Mouse (Mus musculus): ENCODE measurements around the gene Fxyd4. TPM values are rescaled to one million over a fixed set of nuclear protein-coding genes. Genes with fewer than 3 reads are reported as not detected.

Fxyd4 gene
- polyA plus RNA-seq, 1 experiment from 2014 or later = 4.2 TPM

DNA sequence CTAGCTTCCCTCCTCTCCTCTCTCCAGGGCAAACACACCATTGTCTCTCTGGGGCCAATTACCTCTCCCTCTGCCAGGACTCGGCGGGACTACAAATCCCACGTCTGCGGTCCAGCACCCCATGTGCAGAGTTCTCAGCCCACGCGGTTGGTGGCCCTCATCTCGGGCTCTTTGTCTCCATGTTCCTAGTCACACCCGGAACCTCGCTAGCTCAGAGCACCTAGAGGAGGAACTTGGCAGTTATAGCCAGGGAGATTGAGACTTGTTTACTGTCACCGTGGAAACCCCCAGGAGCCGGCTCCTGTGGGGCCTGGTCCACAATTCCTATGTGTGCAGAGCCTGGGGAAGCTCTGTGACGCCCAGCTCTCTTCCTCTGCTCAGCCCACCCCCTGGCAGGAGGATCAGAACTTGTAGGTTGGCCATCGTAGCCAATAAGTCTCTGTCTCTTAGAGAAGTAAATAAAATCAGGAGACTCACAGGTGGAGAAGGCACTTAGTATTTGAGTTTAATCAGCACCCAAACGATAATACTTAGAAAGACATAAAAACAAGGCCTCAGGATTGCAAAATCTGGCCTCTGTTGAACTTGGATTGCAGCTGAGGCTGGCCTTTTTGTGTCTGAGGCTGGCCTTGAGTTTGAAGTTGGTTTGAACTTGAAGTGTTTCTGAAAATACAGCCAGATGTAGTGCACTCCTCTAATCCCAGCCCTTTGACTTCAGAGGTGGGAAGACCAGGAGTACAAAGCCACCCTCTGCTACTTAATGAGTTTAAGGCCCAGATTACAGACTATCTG lies 45.9 kb downstream of the Fxyd4 start:
- H3K36me3 ChIP-seq (ENCODE audit: control insufficient read depth, insufficient read depth, low read length) = no peaks in the 10 kb centered on the region
- H3K27me3 ChIP-seq (ENCODE audit: control insufficient read depth, insufficient read depth, low read length) = no peaks in the 10 kb centered on the region
- H3K9me3 ChIP-seq (ENCODE audit: control insufficient read depth, low read length) = no peaks in the 10 kb centered on the region
- WGBS = 37% methylated on average over 14 of the region's 14 CpGs
- H3K27ac ChIP-seq (replicated peaks) = peak overlapping the region; percentile 45; the same call in 1 of the 2 replicates
- ATAC-seq (ENCODE audit: low FRiP score, low TSS enrichment) = peak; percentile 91
- peak; percentile 62 for DNase-seq (ENCODE audit: low spot score)
- 0 out of 2 replicates have a peak overlapping the region, but pooled peaks have one; percentile 5 for H3K4me2 ChIP-seq (replicated peaks; ENCODE audit: low read depth)
- no peak overlapping the region for H3K9ac ChIP-seq (ENCODE audit: low read length)
- H3K4me1 ChIP-seq (replicated peaks; ENCODE audit: control insufficient read depth, insufficient read depth) = no peaks in the 10 kb centered on the region
- TF ChIP-seq CTCF (IDR thresholded peaks at IDR 0.05; ENCODE audit: low read depth) (peak; percentile 8; the same call in 1 of the 2 replicates), EP300 (optimal IDR thresholded peaks at IDR 0.05) (no peak)
- H3K4me3 ChIP-seq (ENCODE audit: low read depth, low read length) = no peak overlapping the region

- no peak for TF ChIP-seq CTCF (IDR thresholded peaks at IDR 0.05; ENCODE audit: low read depth)
- no peak for TF ChIP-seq EP300 (optimal IDR thresholded peaks at IDR 0.05)
- 70% methylated on average over 6 of the region's 6 CpGs for WGBS
- ATAC-seq (ENCODE audit: low FRiP score, low TSS enrichment) = no peak
- H3K36me3 ChIP-seq (ENCODE audit: control insufficient read depth, insufficient read depth, low read length) = no peaks in the 10 kb centered on the region
- DNase-seq (ENCODE audit: low spot score) = no peak
- no peak overlapping the region for H3K4me2 ChIP-seq (replicated peaks; ENCODE audit: low read depth)
- H3K27me3 ChIP-seq (ENCODE audit: control insufficient read depth, insufficient read depth, low read length) = no peaks in the 10 kb centered on the region
- no peaks in the 10 kb centered on the region for H3K9me3 ChIP-seq (ENCODE audit: control insufficient read depth, low read length)
- no peaks in the 10 kb centered on the region for H3K4me1 ChIP-seq (replicated peaks; ENCODE audit: control insufficient read depth, insufficient read depth)
- no peak overlapping the region for H3K27ac ChIP-seq (replicated peaks)
- H3K4me3 ChIP-seq (ENCODE audit: low read depth, low read length) = no peak overlapping the region
- H3K9ac ChIP-seq (ENCODE audit: low read length) = no peak overlapping the region
Observed at GRCm38 (mm10) chr6:117890257-117890656, 47.2 kb downstream of the Fxyd4 start.

DNA sequence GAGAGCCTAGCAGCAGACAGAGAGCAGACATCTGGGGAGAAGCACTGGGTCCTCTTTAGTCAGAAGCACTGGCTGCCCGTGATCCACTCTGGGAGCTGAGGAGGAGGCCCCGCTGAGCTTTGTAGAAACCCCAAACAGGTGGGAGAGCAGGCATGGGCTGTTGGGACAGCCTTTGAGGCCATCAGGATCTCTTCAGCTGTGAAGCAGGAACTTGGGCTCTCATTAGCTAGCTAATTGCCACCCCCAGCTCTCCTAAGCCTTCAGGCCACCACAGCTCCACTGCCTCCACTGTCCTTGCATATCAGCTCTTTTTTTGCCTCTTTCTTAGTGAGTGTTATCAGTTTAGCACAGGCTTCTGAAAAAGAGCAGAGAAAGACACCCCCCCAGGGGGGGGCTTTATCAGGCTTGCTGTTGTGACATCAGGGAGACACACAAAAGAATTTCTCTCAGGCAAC lies 48.8 kb downstream of the Fxyd4 start:
- no peak for DNase-seq (ENCODE audit: low spot score)
- H3K4me3 ChIP-seq (ENCODE audit: low read depth, low read length) = no peak overlapping the region
- H3K27ac ChIP-seq (replicated peaks) = no peak overlapping the region
- H3K4me2 ChIP-seq (replicated peaks; ENCODE audit: low read depth) = no peak overlapping the region
- WGBS = 46% methylated on average over 2 of the region's 2 CpGs
- no peaks in the 10 kb centered on the region for H3K4me1 ChIP-seq (replicated peaks; ENCODE audit: control insufficient read depth, insufficient read depth)
- no peak for ATAC-seq (ENCODE audit: low FRiP score, low TSS enrichment)
- no peaks in the 10 kb centered on the region for H3K36me3 ChIP-seq (ENCODE audit: control insufficient read depth, insufficient read depth, low read length)
- H3K9me3 ChIP-seq (ENCODE audit: control insufficient read depth, low read length) = no peaks in the 10 kb centered on the region
- TF ChIP-seq CTCF (IDR thresholded peaks at IDR 0.05; ENCODE audit: low read depth) (no peak), EP300 (optimal IDR thresholded peaks at IDR 0.05) (no peak)
- no peak overlapping the region for H3K9ac ChIP-seq (ENCODE audit: low read length)
- no peaks in the 10 kb centered on the region for H3K27me3 ChIP-seq (ENCODE audit: control insufficient read depth, insufficient read depth, low read length)

- 27% methylated on average over 1 of the region's 1 CpGs for WGBS
- no peak for ATAC-seq (ENCODE audit: low FRiP score, low TSS enrichment)
- Histone ChIP-seq H3K27ac (replicated peaks) (no peak overlapping the region), H3K4me3 (ENCODE audit: low read depth, low read length) (no peak overlapping the region), H3K4me1 (replicated peaks; ENCODE audit: control insufficient read depth, insufficient read depth) (no peaks in the 10 kb centered on the region), H3K4me2 (replicated peaks; ENCODE audit: low read depth) (no peak overlapping the region), H3K9me3 (ENCODE audit: control insufficient read depth, low read length) (no peaks in the 10 kb centered on the region), H3K27me3 (ENCODE audit: control insufficient read depth, insufficient read depth, low read length) (no peaks in the 10 kb centered on the region), H3K9ac (ENCODE audit: low read length) (no peak overlapping the region), H3K36me3 (ENCODE audit: control insufficient read depth, insufficient read depth, low read length) (no peaks in the 10 kb centered on the region)
- DNase-seq (ENCODE audit: low spot score) = no peak
- no peak for TF ChIP-seq EP300 (optimal IDR thresholded peaks at IDR 0.05)
- TF ChIP-seq CTCF (IDR thresholded peaks at IDR 0.05; ENCODE audit: low read depth) = no peak
Observed at GRCm38 (mm10) chr6:117888032-117888431, 49.5 kb downstream of the Fxyd4 start.

GRCm38 (mm10) chr6:117885943-117886342 lies 51.5 kb downstream of the Fxyd4 start:
- Histone ChIP-seq H3K9ac (ENCODE audit: low read length) (no peak overlapping the region), H3K36me3 (ENCODE audit: control insufficient read depth, insufficient read depth, low read length) (no peaks in the 10 kb centered on the region), H3K4me1 (replicated peaks; ENCODE audit: control insufficient read depth, insufficient read depth) (no peaks in the 10 kb centered on the region), H3K4me2 (replicated peaks; ENCODE audit: low read depth) (no peak overlapping the region), H3K9me3 (ENCODE audit: control insufficient read depth, low read length) (no peaks in the 10 kb centered on the region), H3K27me3 (ENCODE audit: control insufficient read depth, insufficient read depth, low read length) (no peaks in the 10 kb centered on the region), H3K4me3 (ENCODE audit: low read depth, low read length) (no peak overlapping the region), H3K27ac (replicated peaks) (no peak overlapping the region)
- WGBS = 71% methylated on average over 2 of the region's 2 CpGs
- ATAC-seq (ENCODE audit: low FRiP score, low TSS enrichment) (no peak), DNase-seq (ENCODE audit: low spot score) (no peak)
- no peak for TF ChIP-seq EP300 (optimal IDR thresholded peaks at IDR 0.05)
- no peak for TF ChIP-seq CTCF (IDR thresholded peaks at IDR 0.05; ENCODE audit: low read depth)

Small RNA genes within 50 kb of the gene (microRNA-seq; reads per million reads assigned to microRNA genes)
- not detected for gene Gm25535

Other genes starting within 250 kb of the Fxyd4 start
- gene Zfp637, start 96.5 kb downstream of the Fxyd4 start, polyA plus RNA-seq (2015; fragmentation: Nextera tagmentation; extraction: Ambion mirVana) = 59.2 and 60.3 TPM in 2 replicates
- gene Zfp239, start 75.6 kb downstream of the Fxyd4 start, polyA plus RNA-seq (2015; fragmentation: Nextera tagmentation; extraction: Ambion mirVana) = 1.7 and 2.0 TPM in 2 replicates
- 388 and 401 TPM in 2 replicates for gene Hnrnpf, start 37.4 kb downstream of the Fxyd4 start, polyA plus RNA-seq (2015; fragmentation: Nextera tagmentation; extraction: Ambion mirVana)
- gene Rasgef1a, start 73.7 kb upstream of the Fxyd4 start, polyA plus RNA-seq (2015; fragmentation: Nextera tagmentation; extraction: Ambion mirVana) = 0.13 and 0.19 TPM in 2 replicates
- 10.0 and 10.5 TPM in 2 replicates for gene Csgalnact2, start 201.4 kb upstream of the Fxyd4 start, polyA plus RNA-seq (2015; fragmentation: Nextera tagmentation; extraction: Ambion mirVana)

All from stomach, postnatal 0 days (tissue).